Mouse (Mus musculus) ES-E14 (cell line): Measurements from ENCODE around the gene Syn2. TPM values are rescaled to one million over a fixed set of nuclear protein-coding genes. Genes with fewer than 3 reads are reported as not detected.

ENCODE experiments used
- DNase-seq: peaks from one replicate; pipeline ENCODE4 v3.0.0-alpha.2; 2013; ENCODE audit warnings: low read depth, low spot score
- H3K27ac ChIP-seq: 2 replicates; pipeline ENCODE4 v1.5.1; 2012; ENCODE audit warnings: low read depth, mild to moderate bottlenecking, low read length, moderate library complexity, mixed read lengths; ENCODE audit not compliant: poor library complexity, insufficient read depth, severe bottlenecking
- H3K36me3 ChIP-seq: 2 replicates; pipeline ENCODE4 v1.6.1; 2012; ENCODE audit warnings: mild to moderate bottlenecking, low read length, moderate library complexity, mixed read lengths; ENCODE audit not compliant: control insufficient read depth, poor library complexity, insufficient read depth, severe bottlenecking
- H3K4me1 ChIP-seq, 2 experiments: fragments of 150-350 bp in 1 of 2; sonication (generic) in 1 of 2; 2 replicates each; pipeline ENCODE4 v1.6.1; 2012; ENCODE audit warnings: low read length in 2 of 2, mild to moderate bottlenecking in 1 of 2, mixed read lengths in 1 of 2; ENCODE audit not compliant: control insufficient read depth in 2 of 2, insufficient read depth in 2 of 2, poor library complexity in 1 of 2
- H3K4me3 ChIP-seq, 2 experiments: fragments of 150-350 bp in 1 of 2; sonication (generic) in 1 of 2; 2 replicates each; pipeline ENCODE4 v1.5.1; 2012; ENCODE audit warnings: low read length in 2 of 2, low read depth in 1 of 2, mild to moderate bottlenecking in 1 of 2, mixed read lengths in 1 of 2; ENCODE audit not compliant: insufficient read depth in 1 of 2, poor library complexity in 1 of 2, severe bottlenecking in 1 of 2
- H3K9ac ChIP-seq: 2 replicates; pipeline ENCODE4 v1.6.1; 2012; ENCODE audit warnings: low read depth, mild to moderate bottlenecking, low read length, mixed read lengths; ENCODE audit not compliant: poor library complexity, insufficient read depth, severe bottlenecking
- H3K9me3 ChIP-seq: fragments of 150-350 bp; sonication (generic); 2 replicates; pipeline ENCODE4 v1.6.1; 2012; ENCODE audit warnings: low read depth, mild to moderate bottlenecking, low read length; ENCODE audit not compliant: control insufficient read depth, insufficient read depth
- CHD2 ChIP-seq: IDR thresholded peaks from 2 replicates; pipeline ENCODE4 v1.6.1; 2014; ENCODE audit warnings: mild to moderate bottlenecking, low read depth, low read length, inconsistent platforms
- HCFC1 ChIP-seq: IDR thresholded peaks from 2 replicates; pipeline ENCODE4 v1.6.1; 2012; ENCODE audit warnings: low read length, inconsistent platforms, borderline replicate concordance; ENCODE audit not compliant: insufficient read depth
- MAFK ChIP-seq: IDR thresholded peaks from 2 replicates; pipeline ENCODE4 v1.6.1; 2014; ENCODE audit warnings: mild to moderate bottlenecking, low read depth, low read length, inconsistent platforms; ENCODE audit not compliant: insufficient read depth
- ZC3H11A ChIP-seq: IDR thresholded peaks from 2 replicates; pipeline ENCODE4 v1.6.1; 2012; ENCODE audit warnings: low read depth, mild to moderate bottlenecking, inconsistent platforms, low read length, borderline replicate concordance
- ZNF384 ChIP-seq: IDR thresholded peaks from 2 replicates; pipeline ENCODE4 v1.6.1; 2012; ENCODE audit warnings: low read depth, low read length, inconsistent platforms
- in situ Hi-C, 2 experiments: fragments of 600-800 bp; cut with MboI; formaldehyde crosslinking; loops; one replicate each; pipeline ENCODE4 v1.15.1; 2025; ENCODE audit warnings: low sequenced_read_pairs in 2 of 2, inconsistent platforms in 1 of 2; ENCODE audit not compliant: unreplicated experiment in 2 of 2
- total RNA-seq: library from RNA; depleted of rRNA; stranded (reverse); fragments of 300-350 nt; gene quantifications from 2 replicates; pipeline ENCODE4 v1.2.3, GENCODE M21; 2012

Gene Syn2
- total RNA-seq, 1 experiment = 0.04 TPM

GRCm38 (mm10) chr6:115241939-115242338 lies 107.2 kb downstream of the Syn2 start:
- TF ChIP-seq ZNF384 = no peak
- TF ChIP-seq ZC3H11A = no peak
- TF ChIP-seq CHD2 = no peak
- TF ChIP-seq HCFC1 = no peak
- no peak for TF ChIP-seq MAFK
- Histone ChIP-seq H3K4me3 (no peak overlapping the region), H3K4me1 (no peaks in the 10 kb centered on the region), H3K36me3 (no peaks in the 10 kb centered on the region), H3K9ac (no peak overlapping the region), H3K9me3 (no peaks in the 10 kb centered on the region), H3K27ac (no peak overlapping the region)
- no peak for DNase-seq
- in situ Hi-C loops = no loop called here

- H3K4me3 ChIP-seq = no peak overlapping the region
- in situ Hi-C loops = no loop called here
- no peak for DNase-seq
- no peaks in the 10 kb centered on the region for H3K4me1 ChIP-seq
- no peaks in the 10 kb centered on the region for H3K9me3 ChIP-seq
- TF ChIP-seq ZC3H11A (no peak), MAFK (no peak), HCFC1 (no peak), ZNF384 (no peak)
- H3K9ac ChIP-seq = no peak overlapping the region
- H3K36me3 ChIP-seq = no peaks in the 10 kb centered on the region
- no peak overlapping the region for H3K27ac ChIP-seq
Measured at GRCm38 (mm10) chr6:115244222-115244621, 109.5 kb downstream of the Syn2 start.

GRCm38 (mm10) chr6:115245500-115246058 lies 110.9 kb downstream of the Syn2 start:
- in situ Hi-C loops = no loop called here
- TF ChIP-seq ZC3H11A (no peak), ZNF384 (no peak), HCFC1 (no peak), MAFK (no peak), CHD2 (no peak)
- H3K9ac ChIP-seq = no peak overlapping the region
- no peaks in the 10 kb centered on the region for H3K9me3 ChIP-seq
- H3K36me3 ChIP-seq = no peaks in the 10 kb centered on the region
- no peak overlapping the region for H3K4me3 ChIP-seq
- DNase-seq = no peak
- H3K4me1 ChIP-seq = no peaks in the 10 kb centered on the region
- no peak overlapping the region for H3K27ac ChIP-seq

GRCm38 (mm10) chr6:115251531-115251985 lies 116.9 kb downstream of the Syn2 start:
- in situ Hi-C loops = no loop called here
- DNase-seq = no peak

More at GRCm38 (mm10) chr6:115251531-115251985, 116.9 kb downstream of the Syn2 start:
- Histone ChIP-seq H3K36me3 (no peaks in the 10 kb centered on the region), H3K4me1 (peaks cover 0 to 10% of the 10 kb centered on the region in 2 experiments; a peak in 2 of 4 replicates), H3K4me3 (no peak overlapping the region; a peak in 1 of 4 replicates), H3K27ac (no peak overlapping the region), H3K9ac (no peak overlapping the region), H3K9me3 (no peaks in the 10 kb centered on the region)
- no peak for TF ChIP-seq CHD2
- no peak for TF ChIP-seq MAFK
- no peak for TF ChIP-seq HCFC1
- no peak for TF ChIP-seq ZNF384
- TF ChIP-seq ZC3H11A = no peak
